Mouse (Mus musculus) G1E (cell line): Measurements from ENCODE around the gene Agap1. TPM values are rescaled to one million over a fixed set of nuclear protein-coding genes. Genes with fewer than 3 reads are reported as not detected.

ENCODE experiments used
- ATAC-seq: 2 replicates; pipeline ENCODE4 v1.8.0; 2016; ENCODE audit warnings: mild to moderate bottlenecking; ENCODE audit not compliant: insufficient number of reproducible peaks, poor library complexity, low FRiP score, severe bottlenecking; ENCODE audit errors: extremely low read depth
- DNase-seq: peaks from one replicate; pipeline ENCODE4 v3.0.0; 2012; ENCODE audit warnings: low spot score
- H3K27me3 ChIP-seq: 2 replicates; pipeline ENCODE4 v1.6.1; 2012; ENCODE audit warnings: mild to moderate bottlenecking, low read length, inconsistent platforms; ENCODE audit not compliant: insufficient read depth
- H3K36me3 ChIP-seq: replicated peaks from 2 replicates; pipeline ENCODE3; 2012; ENCODE audit warnings: mild to moderate bottlenecking, inconsistent platforms
- H3K4me1 ChIP-seq: 2 replicates; pipeline ENCODE4 v1.6.1; 2012; ENCODE audit warnings: low read depth, low read length, inconsistent platforms, mixed read lengths; ENCODE audit not compliant: insufficient read depth
- H3K4me3 ChIP-seq: 2 replicates; pipeline ENCODE4 v1.5.1; 2012; ENCODE audit warnings: low read depth, mild to moderate bottlenecking, inconsistent platforms, low read length, moderate library complexity, mixed read lengths
- H3K9me3 ChIP-seq: replicated peaks from 2 replicates; pipeline ENCODE4 v1.6.1; 2012; ENCODE audit warnings: inconsistent platforms
- CTCF ChIP-seq: IDR thresholded peaks from 2 replicates; pipeline ENCODE4 v1.5.1; 2012; ENCODE audit warnings: low read depth, low read length, inconsistent platforms, mixed read lengths
- GATA1 ChIP-seq: IDR thresholded peaks from 2 replicates; pipeline ENCODE4 v1.6.1; 2012; ENCODE audit warnings: borderline replicate concordance, low read length, inconsistent platforms, mixed read lengths
- GATA2 ChIP-seq: IDR thresholded peaks from 2 replicates; pipeline ENCODE4 v1.6.1; 2012; ENCODE audit warnings: low read depth, low read length, inconsistent platforms, borderline replicate concordance
- POLR2AphosphoS5 ChIP-seq: IDR thresholded peaks from 2 replicates; pipeline ENCODE4 v1.6.1; 2012; ENCODE audit warnings: low read depth, low read length, inconsistent platforms; ENCODE audit not compliant: insufficient replicate concordance
- TAL1 ChIP-seq: conservative IDR thresholded peaks from 2 replicates; pipeline ENCODE4 v1.6.1; 2012; ENCODE audit warnings: low read depth, low read length, inconsistent platforms, mixed read lengths
- polyA plus RNA-seq: library from polyadenylated mRNA; stranded (reverse); fragments of >175 nt; gene quantifications from 2 replicates; pipeline ENCODE4 v1.2.3, GENCODE M21; 2012
- total RNA-seq, 2 experiments: library from RNA; stranded (forward) in 1 of 2; stranded (reverse) in 1 of 2; fragments of 200-1000 nt in 1 of 2; fragments of >200 nt in 1 of 2; fragmentation: Nextera tagmentation in 1 of 2; gene quantifications; 2 replicates each; pipeline ENCODE4 v1.2.3; 2014 to 2017

The Agap1 gene
- total and polyA plus RNA-seq, 3 experiments, result 0.01 to 0.45 (median 0.16) TPM

- H3K36me3 ChIP-seq, result no peaks in the 10 kb centered on the region
- DNase-seq, result no peak
- TF ChIP-seq CTCF (no peak), TAL1 (no peak)
- H3K4me3 ChIP-seq, result no peak overlapping the region
- no peak for ATAC-seq
- no peaks in the 10 kb centered on the region for H3K4me1 ChIP-seq
- no peaks in the 10 kb centered on the region for H3K27me3 ChIP-seq
- H3K9me3 ChIP-seq, result peaks cover 92% of the 10 kb centered on the region
Observed at GRCm38 (mm10) chr1:89457126-89458031, 2.8 kb downstream of the Agap1 start.

GRCm38 (mm10) chr1:89461881-89462280 lies 7.3 kb downstream of the Agap1 start:
- Histone ChIP-seq H3K36me3 (no peaks in the 10 kb centered on the region), H3K4me1 (no peaks in the 10 kb centered on the region), H3K9me3 (peaks cover 87% of the 10 kb centered on the region), H3K4me3 (no peak overlapping the region; the same call in 1 of the 2 replicates), H3K27me3 (no peaks in the 10 kb centered on the region)
- DNase-seq (no peak), ATAC-seq (no peak)
- TF ChIP-seq GATA2, result no peak
- TF ChIP-seq GATA1, result no peak
- no peak for TF ChIP-seq TAL1
- TF ChIP-seq CTCF, result no peak
- TF ChIP-seq POLR2AphosphoS5, result no peak

- Histone ChIP-seq H3K9me3 (peaks cover 89% of the 10 kb centered on the region), H3K4me3 (no peak overlapping the region), H3K27me3 (no peaks in the 10 kb centered on the region), H3K4me1 (no peaks in the 10 kb centered on the region), H3K36me3 (no peaks in the 10 kb centered on the region)
- no peak for ATAC-seq
- TF ChIP-seq GATA1 (no peak), GATA2 (no peak), TAL1 (no peak), POLR2AphosphoS5 (no peak), CTCF (no peak)
- DNase-seq, result no peak
Observed at GRCm38 (mm10) chr1:89463138-89463537, 8.5 kb downstream of the Agap1 start.

GRCm38 (mm10) chr1:89465417-89466002 lies 10.9 kb downstream of the Agap1 start:
- Histone ChIP-seq H3K4me1 (no peaks in the 10 kb centered on the region), H3K9me3 (peaks cover 92% of the 10 kb centered on the region), H3K36me3 (no peaks in the 10 kb centered on the region), H3K27me3 (no peaks in the 10 kb centered on the region), H3K4me3 (no peak overlapping the region)
- ATAC-seq (no peak), DNase-seq (no peak)
- no peak for TF ChIP-seq POLR2AphosphoS5
- no peak for TF ChIP-seq GATA2
- no peak for TF ChIP-seq CTCF
- TF ChIP-seq GATA1, result no peak
- TF ChIP-seq TAL1, result no peak

- ATAC-seq (no peak), DNase-seq (no peak)
- H3K4me3 ChIP-seq, result no peak overlapping the region
- TF ChIP-seq POLR2AphosphoS5, result no peak
- no peak for TF ChIP-seq TAL1
- no peak for TF ChIP-seq CTCF
- TF ChIP-seq GATA2, result no peak
- no peak for TF ChIP-seq GATA1
- H3K4me1 ChIP-seq, result no peaks in the 10 kb centered on the region
- peaks cover 92% of the 10 kb centered on the region for H3K9me3 ChIP-seq
- no peaks in the 10 kb centered on the region; the same call in 1 of the 2 replicates for H3K27me3 ChIP-seq
- no peaks in the 10 kb centered on the region for H3K36me3 ChIP-seq
Observed at GRCm38 (mm10) chr1:89467321-89468069, 12.9 kb downstream of the Agap1 start.

GRCm38 (mm10) chr1:89468141-89468540 lies 13.5 kb downstream of the Agap1 start:
- Histone ChIP-seq H3K27me3 (no peaks in the 10 kb centered on the region; the same call in 1 of the 2 replicates), H3K36me3 (no peaks in the 10 kb centered on the region), H3K4me1 (no peaks in the 10 kb centered on the region), H3K4me3 (no peak overlapping the region), H3K9me3 (peaks cover 91% of the 10 kb centered on the region)
- TF ChIP-seq POLR2AphosphoS5, result no peak
- TF ChIP-seq TAL1, result no peak
- no peak for TF ChIP-seq CTCF
- no peak for TF ChIP-seq GATA2
- no peak for TF ChIP-seq GATA1
- ATAC-seq (no peak), DNase-seq (no peak)
